Mouse (Mus musculus) forebrain, postnatal 0 days (tissue): ENCODE measurements around the gene Rorc. TPM values are rescaled to one million over a fixed set of nuclear protein-coding genes. Genes with fewer than 3 reads are reported as not detected.
A peak's percentile ranks its signal among the peaks of the same experiment; 100 is the strongest.

Experiments used
- ATAC-seq: fragments of 200-750 bp; cut with Nextera tagmentation; 2 replicates; pipeline ENCODE4 v1.8.0; 2017; ENCODE audit warnings: mild to moderate bottlenecking, moderate library complexity
- DNase-seq: peaks from one replicate; pipeline ENCODE4 v3.0.0-alpha.2; 2015
- H3K27ac ChIP-seq: fragments of 300-500 bp; sonication (generic); 2 replicates; pipeline ENCODE4 v1.5.1; 2014; ENCODE audit warnings: low read depth, mild to moderate bottlenecking, antibody characterized with exemption, low read length, moderate library complexity, mixed read lengths
- H3K27me3 ChIP-seq: fragments of 300-500 bp; sonication (generic); 2 replicates; pipeline ENCODE4 v1.6.1; 2014; ENCODE audit warnings: mild to moderate bottlenecking, low read length, mixed read lengths; ENCODE audit not compliant: insufficient read depth
- H3K36me3 ChIP-seq: fragments of 300-500 bp; sonication (generic); 2 replicates; pipeline ENCODE4 v1.6.1; 2014; ENCODE audit warnings: mild to moderate bottlenecking, moderate library complexity; ENCODE audit not compliant: insufficient read depth
- H3K4me1 ChIP-seq: fragments of 300-500 bp; sonication (generic); 2 replicates; pipeline ENCODE4 v1.6.1; 2014; ENCODE audit warnings: antibody characterized with exemption; ENCODE audit not compliant: insufficient read depth
- H3K4me2 ChIP-seq: fragments of 300-500 bp; sonication (generic); 2 replicates; pipeline ENCODE4 v1.6.1; 2014; ENCODE audit warnings: low read depth, mild to moderate bottlenecking, moderate library complexity
- H3K4me3 ChIP-seq: fragments of 300-500 bp; sonication (generic); 2 replicates; pipeline ENCODE4 v1.5.1; 2014; ENCODE audit warnings: low read depth, low read length, mixed read lengths
- H3K9ac ChIP-seq: fragments of 300-500 bp; sonication (generic); 2 replicates; pipeline ENCODE4 v1.6.1; 2014; ENCODE audit warnings: mild to moderate bottlenecking
- H3K9me3 ChIP-seq: fragments of 300-500 bp; sonication (generic); 2 replicates; pipeline ENCODE4 v1.6.1; 2016; ENCODE audit warnings: low read length
- CTCF ChIP-seq: sonication (generic); IDR thresholded peaks from 2 replicates; pipeline ENCODE4 v1.5.1; 2016; ENCODE audit warnings: antibody characterized with exemption, control low read depth, low read depth
- WGBS: fragments of 180-500 bp; shearing (Covaris S2); extraction: QIAGEN DNeasy Blood & Tissue Kit; methylation state at CpG from one replicate; pipeline ENCODE4 v1.1.7; 2014; 5-methylcytosine and 5-hydroxymethylcytosine counted together
- polyA plus RNA-seq: library from polyadenylated mRNA; unstranded; fragments of >200 nt; fragmentation: Nextera tagmentation; extraction: Ambion mirVana; gene quantifications from 2 replicates; pipeline ENCODE4 v1.2.1, GENCODE M21; 2015
- total RNA-seq: library from RNA; depleted of rRNA; stranded (reverse); fragments of >200 nt; gene quantifications from 2 replicates; pipeline ENCODE4 v1.2.3, GENCODE M21; 2014

Rorc gene
- total and polyA plus RNA-seq, 2 experiments from 2014 or later: 0.27 to 0.29 TPM

GRCm38 (mm10) chr3:94405561-94405960, 33.0 kb downstream of the Rorc start:
- H3K4me1 ChIP-seq: no peaks in the 10 kb centered on the region
- H3K27ac ChIP-seq: no peak overlapping the region
- no peaks in the 10 kb centered on the region for H3K9me3 ChIP-seq
- no peak overlapping the region for H3K9ac ChIP-seq
- no peak for DNase-seq
- no peaks in the 10 kb centered on the region for H3K27me3 ChIP-seq
- H3K36me3 ChIP-seq: no peaks in the 10 kb centered on the region
- H3K4me3 ChIP-seq: no peak overlapping the region
- TF ChIP-seq CTCF: no peak
- no peak overlapping the region for H3K4me2 ChIP-seq
- ATAC-seq: no peak
- WGBS: 70% methylated on average over 4 of the region's 4 CpGs

- peak; percentile 40 for ATAC-seq
- H3K4me2 ChIP-seq: peak overlapping the region; percentile 93
- H3K36me3 ChIP-seq: no peaks in the 10 kb centered on the region
- H3K9ac ChIP-seq: peak overlapping the region; percentile 49
- peak overlapping the region; percentile 67 for H3K4me3 ChIP-seq
- H3K9me3 ChIP-seq: no peaks in the 10 kb centered on the region
- TF ChIP-seq CTCF: 0 out of 2 replicates have a peak, but pooled peaks have one; percentile 7
- peak overlapping the region; percentile 51 for H3K27ac ChIP-seq
- WGBS: 3% methylated on average over 25 of the region's 25 CpGs
- H3K4me1 ChIP-seq: peaks cover 10% of the 10 kb centered on the region
- H3K27me3 ChIP-seq: no peaks in the 10 kb centered on the region
- no peak for DNase-seq
Observed at GRCm38 (mm10) chr3:94412530-94412929, 39.9 kb downstream of the Rorc start.

- Histone ChIP-seq H3K27me3 (no peaks in the 10 kb centered on the region), H3K9ac (peak within 1 kb of the TSS; percentile 55), H3K27ac (peak within 1 kb of the TSS; percentile 51), H3K4me3 (peak within 1 kb of the TSS; percentile 67), H3K9me3 (no peaks in the 10 kb centered on the region), H3K4me2 (peak within 1 kb of the TSS; percentile 93), H3K4me1 (peaks cover 10% of the 10 kb centered on the region), H3K36me3 (no peaks in the 10 kb centered on the region)
- DNase-seq (peak; percentile 99), ATAC-seq (peak; percentile 99)
- peak; percentile 51 for TF ChIP-seq CTCF
- 4% methylated on average over 52 of the region's 52 CpGs for WGBS
Observed at GRCm38 (mm10) chr3:94413031-94413679, 40.6 kb downstream of the Rorc start, which contains the start of gene Tdrkh. TSS of gene Tdrkh (plus strand) at chr3:94413273.

GRCm38 (mm10) chr3:94430980-94431379, 58.4 kb downstream of the Rorc start:
- ATAC-seq: no peak
- no peak overlapping the region for H3K4me2 ChIP-seq
- WGBS: 83% methylated on average over 2 of the region's 2 CpGs

GRCm38 (mm10) chr3:94434305-94434704, 61.7 kb downstream of the Rorc start:
- Histone ChIP-seq H3K27ac (no peak overlapping the region), H3K9me3 (no peaks in the 10 kb centered on the region), H3K4me1 (no peaks in the 10 kb centered on the region), H3K4me2 (no peak overlapping the region), H3K27me3 (no peaks in the 10 kb centered on the region), H3K9ac (no peak overlapping the region), H3K4me3 (no peak overlapping the region), H3K36me3 (peaks cover 20% of the 10 kb centered on the region)
- WGBS: 92% methylated on average over 2 of the region's 2 CpGs
- DNase-seq (no peak), ATAC-seq (no peak)
- TF ChIP-seq CTCF: no peak

More at GRCm38 (mm10) chr3:94430980-94431379, 58.4 kb downstream of the Rorc start:
- no peaks in the 10 kb centered on the region for H3K9me3 ChIP-seq
- H3K4me3 ChIP-seq: no peak overlapping the region
- no peak for TF ChIP-seq CTCF
- no peak overlapping the region for H3K27ac ChIP-seq
- H3K9ac ChIP-seq: no peak overlapping the region
- H3K4me1 ChIP-seq: no peaks in the 10 kb centered on the region
- H3K36me3 ChIP-seq: peaks cover 43% of the 10 kb centered on the region
- DNase-seq: no peak
- H3K27me3 ChIP-seq: no peaks in the 10 kb centered on the region

- TF ChIP-seq CTCF: no peak
- Histone ChIP-seq H3K27ac (no peak overlapping the region), H3K36me3 (0 out of 2 replicates have a peak, but pooled peaks cover 4% of the 10 kb centered on the region), H3K9me3 (no peaks in the 10 kb centered on the region), H3K4me3 (no peak overlapping the region), H3K9ac (no peak overlapping the region), H3K27me3 (no peaks in the 10 kb centered on the region), H3K4me2 (no peak overlapping the region), H3K4me1 (no peaks in the 10 kb centered on the region)
- 86% methylated on average over 9 of the region's 9 CpGs for WGBS
- ATAC-seq (no peak), DNase-seq (no peak)
Observed at GRCm38 (mm10) chr3:94436420-94436819, 63.8 kb downstream of the Rorc start.

GRCm38 (mm10) chr3:94441182-94441581, 68.6 kb downstream of the Rorc start:
- H3K27me3 ChIP-seq: no peaks in the 10 kb centered on the region
- ATAC-seq (no peak), DNase-seq (peak; percentile 24)
- H3K4me3 ChIP-seq: no peak overlapping the region
- no peak overlapping the region for H3K27ac ChIP-seq
- no peak overlapping the region for H3K9ac ChIP-seq
- H3K4me1 ChIP-seq: no peaks in the 10 kb centered on the region
- H3K36me3 ChIP-seq: peaks cover 14% of the 10 kb centered on the region
- TF ChIP-seq CTCF: peak; percentile 68
- H3K9me3 ChIP-seq: no peaks in the 10 kb centered on the region
- no peak overlapping the region for H3K4me2 ChIP-seq
- WGBS: 48% methylated on average over 3 of the region's 3 CpGs
